Mouse (Mus musculus) lung, postnatal 36 days (tissue): ENCODE data around the gene Junb.
A peak's percentile ranks its signal among the peaks of the same experiment; 100 is the strongest.

Source experiments
- DNase-seq: peaks from one replicate; pipeline ENCODE4 v3.0.0; 2022; ENCODE audit warnings: mixed read lengths

Gene Junb

GRCm38 (mm10) chr8:84936962-84937546 lies 41.5 kb downstream of the Junb start, which contains the start of gene Mast1:
Gene Mast1 (minus strand): TSS chr8:84937359.
- peak; percentile 58 for DNase-seq

- no peak for DNase-seq
These were observed 42.2 kb downstream of the Junb start for GRCm38 (mm10) chr8:84936041-84936961.

DNA sequence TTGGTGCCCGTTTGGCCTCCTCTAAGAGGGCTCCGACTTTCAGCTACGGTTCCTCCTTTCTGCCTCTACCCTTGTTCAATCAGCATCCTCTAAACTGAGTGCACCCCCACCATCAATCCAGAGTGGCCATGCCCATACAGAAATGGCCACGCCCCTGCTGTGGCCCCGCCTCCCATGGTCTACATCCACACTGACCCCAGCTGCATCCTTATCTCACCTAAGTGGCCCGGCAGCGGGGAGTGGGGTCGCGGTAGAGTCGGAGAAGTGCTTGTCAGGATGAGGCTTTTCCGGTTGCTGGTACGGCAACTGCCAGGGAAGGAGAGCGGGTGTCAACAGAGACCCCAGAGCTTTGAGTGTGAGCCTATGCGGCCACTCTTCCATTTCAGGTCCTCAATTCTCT lies 43.0 kb downstream of the Junb start:
- no peak for DNase-seq

DNA sequence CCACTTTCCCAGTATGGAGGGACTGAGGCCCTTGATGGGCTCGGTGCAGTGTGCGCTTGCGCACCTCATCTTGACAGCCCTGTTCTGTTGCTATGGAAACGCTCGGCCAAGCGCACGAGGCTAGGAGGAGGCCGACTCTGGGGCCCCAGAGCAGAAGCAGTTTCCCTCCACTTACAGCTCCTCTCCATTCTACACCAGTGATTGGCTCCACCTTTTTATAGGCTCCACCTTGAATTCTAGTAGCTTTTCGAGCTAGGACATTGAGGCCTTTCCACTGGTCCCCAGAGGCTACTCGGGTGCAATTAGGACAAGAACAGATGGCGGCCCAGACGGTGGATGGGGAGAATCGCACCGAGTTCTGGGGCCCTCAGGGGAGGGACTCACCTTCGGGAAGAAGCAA lies 43.7 kb downstream of the Junb start:
- DNase-seq, result no peak

DNA sequence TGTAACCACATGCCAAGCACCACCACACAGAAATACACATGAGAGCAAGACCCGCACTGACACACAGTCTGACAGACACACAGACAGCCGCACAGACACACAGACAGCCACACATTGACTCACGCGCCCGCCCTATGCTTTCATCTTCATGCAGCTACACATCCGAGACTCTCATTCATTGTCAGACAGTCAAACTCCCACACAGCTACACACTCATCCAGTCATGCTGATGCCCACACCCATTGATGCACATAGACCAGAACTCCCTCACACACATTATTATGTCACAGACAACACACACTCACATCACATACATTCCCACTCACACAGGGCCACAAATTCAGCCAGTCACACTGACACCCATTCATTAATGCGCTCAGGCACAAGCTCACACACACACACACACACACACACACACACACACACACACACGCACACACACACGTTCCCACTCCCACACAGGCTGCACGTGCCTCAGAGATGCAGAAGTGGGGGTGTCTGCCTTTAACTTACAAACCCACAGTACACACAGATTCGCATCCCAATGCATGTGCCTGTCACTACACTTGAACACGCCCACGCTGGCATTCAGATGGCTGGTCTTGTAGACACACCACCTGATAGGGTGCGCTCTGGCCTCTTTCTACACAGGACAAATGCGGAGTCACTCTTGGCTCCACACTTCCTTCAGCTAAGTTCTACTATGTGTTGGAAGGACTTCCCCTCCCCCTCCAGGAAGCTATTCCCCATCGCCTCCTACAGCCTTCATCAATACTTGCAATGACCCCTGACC lies 44.6 kb downstream of the Junb start:
- DNase-seq, result no peak

DNA sequence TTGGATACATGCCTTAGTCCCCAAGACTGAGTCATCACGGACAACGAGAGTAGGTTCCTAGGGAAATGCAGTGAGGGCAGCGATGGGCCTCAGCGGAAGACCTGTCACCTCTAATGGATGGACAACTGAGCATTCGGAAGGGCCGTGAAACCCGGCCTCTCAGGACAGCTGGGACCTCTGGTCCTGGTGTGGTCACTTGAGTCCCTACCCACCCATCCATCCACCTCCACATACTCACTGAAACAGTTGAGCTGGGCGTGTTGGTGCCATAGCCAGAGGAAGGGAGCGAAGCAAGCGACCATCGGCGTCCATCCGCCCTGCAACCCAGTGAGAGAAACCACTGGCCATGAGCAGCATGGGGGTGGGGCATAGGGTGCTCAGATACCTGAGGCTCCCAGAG lies 47.9 kb downstream of the Junb start:
- DNase-seq, result no peak

DNA sequence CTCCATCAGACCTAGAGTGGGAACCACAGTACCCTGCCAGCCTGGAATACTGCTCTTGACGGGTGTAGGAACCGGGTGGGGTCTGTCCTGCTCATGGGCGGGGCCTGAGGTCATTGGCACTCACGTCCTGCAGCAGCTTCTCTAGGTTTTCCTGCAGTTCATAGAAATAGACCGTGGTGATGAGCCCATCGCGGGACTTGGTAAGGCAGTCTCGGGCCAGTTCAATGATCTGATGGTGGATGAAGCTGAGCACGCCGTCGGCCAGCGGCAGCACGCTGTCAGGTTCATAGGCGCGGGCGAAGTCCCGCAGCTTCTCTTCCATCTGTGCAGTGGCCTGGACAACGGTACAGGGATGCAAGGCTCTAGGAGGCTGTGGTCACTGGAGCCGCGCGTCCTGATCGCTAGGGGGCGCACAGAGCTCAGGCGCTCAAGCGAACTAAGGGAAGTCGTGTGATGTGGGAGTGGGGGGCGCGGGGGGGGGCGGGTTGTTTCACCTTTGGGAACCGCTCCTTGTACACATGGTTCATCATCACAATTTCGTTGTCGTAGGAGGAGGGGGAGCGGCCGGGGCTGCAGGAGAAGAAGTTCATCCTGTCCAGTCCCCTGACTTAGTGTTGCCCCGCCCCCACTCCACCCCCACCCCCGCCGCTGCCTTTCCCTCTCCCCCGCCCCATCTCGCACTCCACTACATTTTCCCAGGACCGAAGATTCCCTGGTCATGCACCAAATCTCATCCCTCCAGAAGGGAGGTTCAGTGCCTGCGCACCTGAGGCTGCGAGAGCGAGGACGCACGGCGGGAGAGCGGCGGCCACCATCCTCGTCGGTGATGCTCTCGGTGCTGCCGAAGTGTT lies 49.8 kb downstream of the Junb start:
- peak; percentile 80 for DNase-seq

DNA sequence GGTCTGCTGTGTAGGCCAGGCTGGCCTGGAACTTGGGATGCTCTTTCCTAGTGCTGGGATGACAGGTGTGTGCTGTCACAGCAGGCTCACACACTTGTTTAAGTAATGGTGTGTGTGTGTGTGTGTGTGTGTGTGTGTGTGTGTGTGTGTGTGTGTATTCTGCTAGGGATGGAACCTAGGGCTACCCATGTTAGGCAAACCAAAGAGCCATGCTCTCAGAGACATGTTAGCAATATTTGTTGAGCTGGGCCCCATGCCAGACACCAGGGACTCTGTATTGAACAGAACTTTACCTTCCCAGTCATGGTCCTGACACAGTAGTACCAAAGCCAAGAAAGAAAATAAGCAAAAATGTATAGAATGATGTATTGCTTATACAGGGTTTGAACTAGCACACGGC lies 51.0 kb downstream of the Junb start:
- no peak for DNase-seq

GRCm38 (mm10) chr8:84925557-84925956 lies 53.0 kb downstream of the Junb start:
- no peak for DNase-seq
